Mouse (Mus musculus) T-helper 2 cell (primary cell): ENCODE results near the gene Atp8a1.

ENCODE experiments used
- in situ Hi-C: fragments of 300-600 bp; cut with MboI, MseI; formaldehyde crosslinking; loops from one replicate; pipeline ENCODE4 v1.15.1; 2025; ENCODE audit warnings: high pct_unique_total_duplicates

The Atp8a1 gene

DNA sequence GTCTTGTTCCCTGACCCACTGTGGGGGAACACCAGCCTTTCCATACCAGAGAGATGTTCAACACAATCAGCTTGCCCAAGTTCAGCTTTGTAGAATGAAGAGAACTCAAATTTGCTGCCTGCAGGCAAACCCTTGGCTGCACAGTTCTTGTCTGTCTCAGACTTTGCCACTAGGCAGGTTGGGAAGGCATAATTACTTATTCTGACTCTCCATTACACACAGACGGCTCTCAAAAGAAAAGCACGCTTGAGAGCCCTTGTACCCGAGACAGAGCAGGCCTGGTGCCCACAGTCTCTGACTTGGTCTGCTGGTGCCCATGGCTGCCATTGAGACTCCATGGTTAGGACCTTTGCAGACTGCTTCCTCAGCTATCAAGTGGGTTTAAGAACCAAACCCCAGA, 212.9 kb downstream of the Atp8a1 start:
- in situ Hi-C loops: no loop called here

- in situ Hi-C loops: no loop called here
Observed at GRCm38 (mm10) chr5:67633831-67634268, 213.4 kb downstream of the Atp8a1 start.

DNA sequence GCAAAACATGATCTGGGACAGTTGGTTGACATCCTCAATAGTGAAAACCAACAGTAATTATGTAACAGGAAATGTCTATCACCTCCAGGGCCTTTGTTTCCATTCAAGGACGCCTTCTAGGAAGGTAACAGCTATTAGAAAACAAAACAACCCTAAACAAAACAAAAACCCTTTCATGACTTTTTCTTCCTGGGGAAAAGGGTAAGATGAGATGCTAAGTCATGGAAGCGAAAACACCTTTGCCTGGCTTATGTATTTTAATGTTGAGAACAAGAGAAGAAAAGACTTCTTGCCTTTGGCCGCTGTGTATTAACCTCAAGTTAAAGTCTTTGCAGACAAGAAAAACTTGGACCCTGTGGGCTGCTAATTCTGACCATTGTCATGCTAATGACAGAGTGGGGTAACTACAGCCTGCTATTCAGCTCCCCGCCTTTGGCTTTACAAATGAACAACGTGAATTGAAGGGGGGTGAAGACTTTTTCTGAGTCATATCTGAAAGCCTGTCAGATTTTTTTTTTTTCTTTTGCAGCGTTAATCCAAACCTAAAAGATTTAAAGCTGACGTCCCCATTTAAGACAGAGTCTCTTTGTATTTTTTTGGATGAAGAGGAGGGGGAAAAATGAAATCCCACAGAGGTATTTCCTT, 214.0 kb downstream of the Atp8a1 start:
- in situ Hi-C loops: no loop called here

DNA sequence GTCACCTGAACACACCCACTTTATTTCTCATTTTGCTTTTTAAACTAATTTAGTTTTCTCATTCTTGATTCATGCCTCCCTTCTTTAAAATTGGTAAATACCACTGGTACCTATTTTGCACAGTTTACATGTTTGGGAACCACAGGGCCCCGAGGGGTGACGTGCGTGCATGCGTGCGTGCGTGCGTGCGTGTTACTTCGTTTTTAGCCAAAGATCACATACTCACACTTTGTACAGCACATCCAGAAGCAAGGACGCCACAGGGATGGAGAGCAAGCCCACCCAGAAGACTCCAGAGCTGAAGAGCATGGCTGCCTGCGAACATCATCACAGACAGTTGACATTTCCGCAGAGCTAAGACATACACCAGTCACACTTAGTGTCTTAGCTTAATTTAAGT, 216.0 kb downstream of the Atp8a1 start:
- in situ Hi-C loops: no loop called here

GRCm38 (mm10) chr5:67629861-67630260, 217.4 kb downstream of the Atp8a1 start:
- in situ Hi-C loops: no loop called here

DNA sequence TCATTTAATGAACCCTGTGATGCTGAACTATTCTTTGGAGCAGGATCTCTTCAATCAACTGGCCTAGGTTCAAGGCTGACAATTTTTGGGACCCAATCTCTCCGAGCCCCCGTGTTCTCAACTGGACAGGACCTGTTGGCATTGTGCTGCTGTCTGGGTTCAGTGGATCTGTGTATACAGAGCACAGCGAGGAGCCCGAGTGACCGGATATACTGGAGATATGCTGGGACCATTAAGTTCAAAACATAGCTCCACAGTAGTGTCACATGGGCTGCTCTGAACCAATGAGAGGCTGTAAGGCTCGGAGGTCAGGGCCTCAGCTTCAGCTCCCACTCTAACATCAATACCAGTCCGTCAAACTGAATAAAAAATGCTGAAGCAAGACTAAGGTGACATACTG, 217.8 kb downstream of the Atp8a1 start:
- in situ Hi-C loops: no loop called here

GRCm38 (mm10) chr5:67628180-67628940, 218.9 kb downstream of the Atp8a1 start:
- in situ Hi-C loops: no loop called here

DNA sequence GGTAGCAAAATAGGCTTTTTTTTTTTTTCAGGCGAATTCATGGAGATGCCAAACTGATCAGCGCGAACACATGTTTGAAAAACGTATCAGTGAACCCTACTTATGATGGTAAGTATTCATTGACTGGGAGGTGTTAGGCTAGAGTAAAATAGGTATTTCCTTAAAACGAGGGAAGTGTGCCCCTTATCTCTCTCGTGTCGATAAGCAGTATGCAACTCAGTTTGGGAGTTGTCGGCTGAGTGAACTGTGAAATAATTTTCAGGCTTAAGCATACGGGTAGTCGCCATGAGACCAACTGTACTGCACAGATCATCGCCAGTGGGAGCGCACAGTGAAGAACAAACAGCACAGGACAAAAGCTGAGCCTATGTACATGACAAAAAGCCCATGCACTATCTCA, 226.0 kb downstream of the Atp8a1 start:
- in situ Hi-C loops: no loop called here

DNA sequence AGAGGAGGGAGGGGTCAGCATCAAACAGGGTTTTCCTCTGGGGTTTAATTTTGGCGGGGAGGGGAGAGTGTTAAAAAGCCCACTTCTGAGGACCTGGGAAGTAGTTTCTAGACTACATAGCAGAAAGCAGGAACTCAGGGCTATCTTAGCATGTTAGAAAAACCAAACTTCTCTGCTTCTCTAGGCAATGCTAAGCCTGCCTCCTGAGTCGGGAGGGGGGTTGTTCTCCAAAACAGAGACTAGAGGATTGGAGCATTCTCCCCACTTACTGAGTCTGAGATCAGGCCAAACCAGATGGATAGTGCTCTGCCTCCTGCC, 237.8 kb downstream of the Atp8a1 start:
- in situ Hi-C loops: no loop called here

DNA sequence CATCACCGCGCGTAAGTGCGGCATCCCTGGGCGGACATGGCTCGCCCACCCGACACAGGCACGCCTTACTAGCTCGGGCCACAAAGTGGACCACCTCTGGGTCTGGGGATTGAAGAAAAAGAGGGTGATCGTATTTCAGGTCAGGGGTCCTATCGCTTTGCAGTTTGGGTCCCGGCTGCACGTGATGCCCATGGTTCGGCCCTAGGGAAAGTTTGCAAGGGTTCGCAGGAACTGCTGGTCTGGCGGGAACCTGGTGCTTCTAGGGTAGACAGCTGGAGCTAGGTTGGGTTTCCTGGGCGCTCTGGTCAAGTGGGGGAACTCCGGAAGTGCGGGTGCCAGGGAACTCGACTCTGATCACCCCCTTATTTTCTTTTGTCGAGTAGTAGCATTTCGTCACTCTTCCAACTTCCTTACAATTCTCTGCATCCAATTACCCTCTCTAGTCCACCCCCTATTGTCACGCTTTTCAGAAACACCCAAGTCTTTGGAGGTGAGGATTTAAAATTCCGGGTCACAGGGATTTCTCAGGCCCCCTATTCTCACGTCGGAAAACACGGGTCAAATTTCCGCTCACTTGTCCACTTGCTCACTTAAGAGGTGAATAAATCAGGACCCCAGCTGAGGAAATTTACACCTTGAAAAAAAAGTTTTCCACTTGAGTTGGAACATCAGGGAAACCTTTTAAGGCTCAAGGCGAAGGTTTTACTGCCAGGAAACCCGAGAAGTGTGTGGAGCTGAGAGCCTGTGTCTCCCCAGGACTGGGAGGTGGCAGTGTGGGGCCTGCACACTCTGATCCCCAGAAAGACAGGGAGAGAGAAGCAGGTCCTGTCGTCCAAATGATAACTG, 238.3 kb downstream of the Atp8a1 start:
- in situ Hi-C loops: no loop called here

- in situ Hi-C loops: no loop called here
Observed at GRCm38 (mm10) chr5:67607804-67608673, 239.2 kb downstream of the Atp8a1 start, which contains the start of gene Shisa3. Gene Shisa3 (plus strand): TSS chr5:67607882.

- in situ Hi-C loops: no loop called here
Observed at GRCm38 (mm10) chr5:67606916-67607803, 240.1 kb downstream of the Atp8a1 start.

DNA sequence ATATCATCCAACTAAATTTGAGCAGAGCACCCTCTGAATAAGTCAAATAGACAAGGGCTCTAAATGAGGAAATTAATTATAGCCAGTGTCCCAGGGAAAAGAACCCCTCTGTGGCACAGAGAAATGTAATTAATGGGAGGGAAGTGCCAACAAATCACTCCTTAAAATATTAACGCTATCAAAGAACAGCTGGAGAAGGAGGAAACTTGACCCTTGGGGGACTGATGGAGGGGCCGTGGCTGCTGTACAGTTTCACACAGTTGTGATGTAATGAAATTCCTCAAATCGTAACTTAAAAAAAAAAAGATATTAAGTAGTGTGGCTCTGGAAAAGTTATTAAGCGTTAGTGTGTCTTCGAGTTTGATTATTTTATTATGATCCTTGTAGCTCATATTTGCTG, 241.3 kb downstream of the Atp8a1 start:
- in situ Hi-C loops: no loop called here

- in situ Hi-C loops: no loop called here
Observed at GRCm38 (mm10) chr5:67599935-67600334, 247.3 kb downstream of the Atp8a1 start.

- in situ Hi-C loops: no loop called here
Observed at GRCm38 (mm10) chr5:67595629-67596028, 251.6 kb downstream of the Atp8a1 start.

GRCm38 (mm10) chr5:67595070-67595469, 252.2 kb downstream of the Atp8a1 start:
- in situ Hi-C loops: no loop called here

- in situ Hi-C loops: no loop called here
Observed at GRCm38 (mm10) chr5:67579725-67580633, 267.3 kb downstream of the Atp8a1 start.

GRCm38 (mm10) chr5:67575705-67576104, 271.5 kb downstream of the Atp8a1 start:
- in situ Hi-C loops: no loop called here

DNA sequence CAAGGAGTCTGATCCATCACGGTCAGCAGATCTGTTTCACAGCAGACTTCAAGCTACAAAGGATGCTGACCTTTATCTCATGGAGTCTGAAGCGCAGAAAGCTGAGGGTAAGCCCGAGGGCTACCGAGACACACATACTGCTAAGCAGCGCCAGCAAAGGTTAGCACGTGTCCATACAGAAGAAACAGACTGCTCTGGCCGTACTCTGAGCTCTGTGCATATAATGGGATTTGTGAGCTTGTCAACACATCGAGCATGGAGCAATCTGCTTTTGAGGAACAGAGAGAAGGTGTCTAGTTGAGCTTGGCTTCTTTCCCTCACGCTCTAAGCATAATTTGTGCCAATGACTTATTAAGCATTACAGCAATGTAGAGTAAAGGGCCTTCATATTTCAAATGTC, 273.2 kb downstream of the Atp8a1 start:
- in situ Hi-C loops: no loop called here
